Mouse (Mus musculus) hindbrain, embryonic 10.5 days (tissue): Measurements from ENCODE around the gene Psmb2. TPM values are rescaled to one million over a fixed set of nuclear protein-coding genes. Genes with fewer than 3 reads are reported as not detected.

Experiments
- polyA plus RNA-seq: library from polyadenylated mRNA; unstranded; fragments of >200 nt; fragmentation: Nextera tagmentation; extraction: Ambion mirVana; gene quantifications from 2 replicates; pipeline ENCODE4 v1.2.1, GENCODE M21; 2016

The Psmb2 gene
- polyA plus RNA-seq, 1 experiment from 2014 or later: 581 TPM

Other genes with a start within 250 kb of the Psmb2 start
- gene Ago3, start 248.1 kb upstream of the Psmb2 start, polyA plus RNA-seq: 12.6 and 12.7 TPM in 2 replicates
- gene Ago1, start 209.0 kb upstream of the Psmb2 start, polyA plus RNA-seq: 11.8 and 13.2 TPM in 2 replicates
- 1.8 and 2.8 TPM in 2 replicates for gene Ago4, start 144.2 kb upstream of the Psmb2 start, polyA plus RNA-seq
- 41.8 and 58.7 TPM in 2 replicates for gene Clspn, start 120.7 kb upstream of the Psmb2 start, polyA plus RNA-seq
- 2.3 and 2.4 TPM in 2 replicates for gene 5730409E04Rik, start 67.8 kb upstream of the Psmb2 start, polyA plus RNA-seq
- 0.73 and 1.8 TPM in 2 replicates for gene Tfap2e, start 58.6 kb downstream of the Psmb2 start, polyA plus RNA-seq
- 35.6 and 49.1 TPM in 2 replicates for gene Ncdn, start 75.8 kb downstream of the Psmb2 start, polyA plus RNA-seq
- 25.3 and 31.4 TPM in 2 replicates for gene AU040320, start 75.9 kb downstream of the Psmb2 start, polyA plus RNA-seq